Mouse (Mus musculus) lung, postnatal 0 days (tissue): ENCODE measurements around the gene Plxdc1.

Source experiments
- CTCF ChIP-seq: IDR thresholded peaks from 2 replicates; pipeline ENCODE4 v1.5.1; 2016; ENCODE audit warnings: antibody characterized with exemption, mild to moderate bottlenecking
- EP300 ChIP-seq: IDR thresholded peaks from 2 replicates; pipeline ENCODE4 v1.6.1; 2016; ENCODE audit warnings: antibody characterized with exemption, mild to moderate bottlenecking, control low read depth

DNA sequence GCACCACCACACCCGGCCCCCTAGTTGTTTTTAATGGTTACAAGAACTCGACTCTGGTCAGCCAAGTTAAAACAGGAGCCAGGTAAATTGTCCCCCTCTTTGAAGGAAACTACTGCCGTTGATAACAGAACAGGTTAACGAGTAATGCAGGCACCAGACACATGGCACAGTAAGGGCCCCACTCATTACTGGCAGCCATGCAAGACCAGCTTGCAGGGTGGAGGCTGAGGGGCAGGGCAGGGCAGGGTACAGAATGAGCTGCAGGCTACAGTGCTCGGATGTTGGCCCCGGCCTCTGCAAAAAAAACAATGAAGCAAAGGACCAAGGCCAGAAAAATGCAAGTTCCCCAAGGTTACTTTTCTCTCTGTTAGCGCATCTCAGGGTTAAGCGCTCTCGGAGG lies 62.6 kb downstream of the Plxdc1 start:
- no peak for TF ChIP-seq CTCF
- no peak for TF ChIP-seq EP300
